Mouse (Mus musculus): Measurements from ENCODE around the gene Slc5a7.

Slc5a7 gene

GRCm38 (mm10) chr17:54298934-54299333 is at the start of gene Slc5a7:
Gene Slc5a7, minus strand, starts transcription at chr17:54299034.
- no peak for DNase-seq (ENCODE audit: low read depth, low spot score)

GRCm38 (mm10) chr17:54347672-54348071 is 48.8 kb upstream of the Slc5a7 start:
- no peak for DNase-seq (ENCODE audit: low read depth, low spot score)

GRCm38 (mm10) chr17:54343395-54343794 is 44.6 kb upstream of the Slc5a7 start:
- no peak for DNase-seq (ENCODE audit: low read depth, low spot score)

- no peak for DNase-seq (ENCODE audit: low read depth, low spot score)
Measured at GRCm38 (mm10) chr17:54298232-54298924, 456 bp downstream of the Slc5a7 start.

- DNase-seq (ENCODE audit: low read depth, low spot score) = no peak
Measured at GRCm38 (mm10) chr17:54250783-54251182, 48.1 kb downstream of the Slc5a7 start.

GRCm38 (mm10) chr17:54243650-54244300 is 55.1 kb downstream of the Slc5a7 start:
- DNase-seq (ENCODE audit: low read depth, low spot score) = no peak

GRCm38 (mm10) chr17:54239435-54239834 is 59.4 kb downstream of the Slc5a7 start:
- no peak for DNase-seq (ENCODE audit: low read depth, low spot score)
